ENCODE assay signal across 8 mouse cellular contexts in the genomic region with DNA sequence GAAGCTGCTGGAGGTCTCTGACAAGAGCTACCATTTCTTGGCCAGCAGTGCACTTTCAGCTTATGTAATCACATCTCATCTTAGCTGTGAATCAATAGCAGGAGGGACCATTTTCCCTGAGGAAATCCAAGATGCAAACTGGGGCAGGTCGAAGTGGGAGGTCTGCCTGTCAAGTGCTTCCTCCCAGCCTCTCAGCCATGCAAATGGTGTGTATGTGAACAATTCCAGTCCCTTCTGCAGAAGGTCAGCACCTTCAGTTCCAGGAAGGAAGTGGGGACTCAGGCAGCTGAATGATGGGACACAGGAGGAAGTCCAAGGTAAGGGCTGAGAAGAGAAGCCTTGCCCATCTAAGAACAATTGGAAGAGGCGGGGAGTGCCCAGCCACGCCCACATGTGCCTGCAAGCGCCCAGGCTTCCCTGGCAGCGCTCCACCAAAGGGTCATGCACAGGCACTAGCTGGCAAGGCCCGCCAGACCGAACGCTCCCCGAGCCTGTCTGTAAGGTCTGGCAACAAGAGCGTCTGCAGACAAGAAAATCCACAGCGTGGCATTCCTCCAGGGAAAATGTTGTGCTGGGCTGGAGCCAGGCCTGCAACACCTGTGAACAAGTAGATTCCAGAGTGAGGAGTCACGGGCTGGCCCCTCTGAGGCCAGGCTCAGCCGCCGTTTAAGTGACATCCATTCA.
A peak's percentile ranks its signal among the peaks of the same experiment; 100 is the strongest.
DNase-seq lines count a peak whose midpoint lies in the region; ATAC-seq lines count a peak whose summit lies in the region.
"Had no signal": no experiment of that assay in that cellular context is flagged by ENCODE, and none has a peak within 500 bp of the region (broad histone marks: within the 10 kb centered on the region; RNA-seq: fewer than 3 reads in every experiment).

No protein-coding gene starts in this region.

- 0 out of 2 replicates have a peak, but pooled peaks cover 3% of the 10 kb centered on the region for H3K9me3 ChIP-seq in heart, embryonic 15.5 days (replicated peaks)

- WGBS in heart, embryonic 15.5 days = 23% methylated on average over 14 of the region's 14 CpGs

- no peak overlapping the region for H3K9ac ChIP-seq in heart, embryonic 15.5 days
- H3K9ac ChIP-seq: midbrain, embryonic 12.5 days had no signal

- peaks cover 11% of the 10 kb centered on the region for H3K4me1 ChIP-seq in heart, embryonic 15.5 days (replicated peaks)

- ATAC-seq in heart, embryonic 15.5 days (replicated peaks; ENCODE audit: insufficient number of reproducible peaks, insufficient read depth, low FRiP score, low read depth) = peak; percentile 74

- H3K4me2 ChIP-seq in heart, embryonic 15.5 days = peak overlapping the region; percentile 51
- H3K4me2 ChIP-seq: midbrain, embryonic 12.5 days had no signal

- peak overlapping the region; percentile 60 for H3K27ac ChIP-seq in heart, embryonic 15.5 days
- H3K27ac ChIP-seq: midbrain, embryonic 12.5 days had no signal

- DNase-seq in 3134 (ENCODE audit: extremely low read depth, insufficient read length, low spot score) (peak; percentile 73), ES-CJ7 (ENCODE audit: low read depth, low spot score) (peak; percentile 78)
- peak; percentile 76 to 79 for DNase-seq in cerebellum, postnatal 14 days
- DNase-seq in kidney, postnatal 14 days = peak; percentile 84
- peak; percentile 53 for DNase-seq in ovary, postnatal 14 days (ENCODE audit: low spot score)
- DNase-seq in natural killer cell, adult 2 months (ENCODE audit: low spot score in 2 of 2) = no peak

- no peaks in the 10 kb centered on the region for H3K27me3 ChIP-seq in heart, embryonic 15.5 days

- H3K36me3 ChIP-seq in heart, embryonic 15.5 days = no peaks in the 10 kb centered on the region
- H3K36me3 ChIP-seq: midbrain, embryonic 12.5 days had no signal

- no peak overlapping the region for H3K4me3 ChIP-seq in heart, embryonic 15.5 days
- H3K4me3 ChIP-seq: midbrain, embryonic 12.5 days had no signal

Comparison
In these comparisons a context has a peak if more than half of its experiments do, and no peak if none do; other contexts are left out.
1. DNase-seq: peak in 3134 (single experiment), ES-CJ7 (single experiment), cerebellum, postnatal 14 days (2 of 2), kidney, postnatal 14 days (single experiment) and ovary, postnatal 14 days (single experiment); none in natural killer cell, adult 2 months (0 of 2).